Mouse (Mus musculus): ENCODE results near the gene Ostm1. TPM values are rescaled to one million over a fixed set of nuclear protein-coding genes. Genes with fewer than 3 reads are reported as not detected.

Gene Ostm1
- polyA plus RNA-seq, 1 experiment from 2014 or later, result 102 TPM

GRCm38 (mm10) chr10:42678755-42679364 is 95.2 kb downstream of the Ostm1 start:
- DNase-seq (ENCODE audit: low spot score), result peak; percentile 96

DNA sequence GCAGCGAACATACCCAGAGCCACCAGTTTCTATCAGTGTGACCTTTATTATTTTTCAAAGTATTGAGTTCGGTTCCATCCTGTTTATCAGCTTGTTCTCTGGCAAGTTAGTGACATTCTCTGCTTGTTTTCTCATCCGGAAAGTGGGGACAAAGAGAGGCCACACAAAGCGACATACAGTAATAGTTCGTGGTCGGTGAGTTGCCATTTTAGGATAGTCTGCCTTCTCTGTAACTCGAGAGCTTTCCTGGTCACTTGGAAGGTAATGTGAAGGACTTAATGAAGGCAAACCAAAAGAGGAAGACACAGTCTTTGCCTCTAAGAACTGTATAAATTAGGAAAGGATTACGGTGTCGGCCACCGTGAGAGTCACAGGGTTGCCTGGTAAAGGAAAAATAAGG is 96.0 kb downstream of the Ostm1 start:
- DNase-seq (ENCODE audit: low spot score), result peak; percentile 9

GRCm38 (mm10) chr10:42680582-42681001 is 97.0 kb downstream of the Ostm1 start:
- peak; percentile 81 for DNase-seq (ENCODE audit: low spot score)

GRCm38 (mm10) chr10:42682421-42682820 is 98.8 kb downstream of the Ostm1 start:
- no peak for DNase-seq (ENCODE audit: low spot score)

GRCm38 (mm10) chr10:42687873-42688272 is 104.3 kb downstream of the Ostm1 start:
- peak; percentile 47 for DNase-seq (ENCODE audit: low spot score)

- DNase-seq (ENCODE audit: low spot score), result no peak
Observed at GRCm38 (mm10) chr10:42689694-42690093, 106.1 kb downstream of the Ostm1 start.

GRCm38 (mm10) chr10:42690233-42691028 is 106.8 kb downstream of the Ostm1 start:
- no peak for DNase-seq (ENCODE audit: low spot score)

DNA sequence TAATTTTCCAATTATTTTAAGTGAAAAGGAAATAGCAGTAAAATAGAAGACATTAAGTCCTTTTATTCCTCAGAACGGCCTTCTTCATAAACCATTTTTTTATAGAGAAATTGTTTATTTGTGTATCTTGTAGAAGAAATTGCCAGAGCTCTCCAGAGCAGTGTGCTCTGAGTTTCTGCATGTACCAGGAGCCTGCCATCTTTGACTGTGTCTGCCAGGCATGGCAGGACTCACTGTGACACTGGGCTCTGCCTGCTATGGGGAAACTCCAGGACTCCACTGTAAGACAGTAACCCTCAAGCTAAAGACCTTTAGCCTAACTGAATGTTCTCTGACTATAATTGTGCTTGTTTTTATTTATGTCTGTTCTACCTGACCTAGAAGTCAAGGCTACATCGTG is 107.4 kb downstream of the Ostm1 start:
- no peak for DNase-seq (ENCODE audit: low spot score)

- DNase-seq (ENCODE audit: low spot score), result no peak
Observed at GRCm38 (mm10) chr10:42692095-42692494, 108.5 kb downstream of the Ostm1 start.

DNA sequence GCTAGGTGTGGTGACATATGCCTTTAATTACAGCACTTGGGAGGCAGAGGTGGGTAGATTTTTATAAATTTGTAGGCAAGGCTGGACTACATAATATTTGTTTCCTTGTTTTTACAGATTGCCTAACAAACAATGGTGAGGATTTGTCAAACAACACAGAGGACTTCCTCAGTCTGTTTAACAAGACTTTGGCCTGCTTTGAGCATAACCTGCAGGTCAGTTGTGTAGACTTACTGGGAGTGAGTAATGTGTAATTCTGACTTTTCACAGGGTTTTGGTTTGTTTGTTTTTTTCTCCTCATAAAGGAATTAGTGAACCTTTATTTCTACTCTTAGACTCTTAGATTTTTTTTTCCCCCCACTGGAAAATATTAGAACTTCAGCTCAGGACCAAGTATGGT is 109.2 kb downstream of the Ostm1 start:
- no peak for DNase-seq (ENCODE audit: low spot score)

GRCm38 (mm10) chr10:42693482-42693881 is 109.9 kb downstream of the Ostm1 start:
- DNase-seq (ENCODE audit: low spot score), result peak; percentile 23

- no peak for DNase-seq (ENCODE audit: low spot score)
Observed at GRCm38 (mm10) chr10:42696361-42696760, 112.7 kb downstream of the Ostm1 start.

DNA sequence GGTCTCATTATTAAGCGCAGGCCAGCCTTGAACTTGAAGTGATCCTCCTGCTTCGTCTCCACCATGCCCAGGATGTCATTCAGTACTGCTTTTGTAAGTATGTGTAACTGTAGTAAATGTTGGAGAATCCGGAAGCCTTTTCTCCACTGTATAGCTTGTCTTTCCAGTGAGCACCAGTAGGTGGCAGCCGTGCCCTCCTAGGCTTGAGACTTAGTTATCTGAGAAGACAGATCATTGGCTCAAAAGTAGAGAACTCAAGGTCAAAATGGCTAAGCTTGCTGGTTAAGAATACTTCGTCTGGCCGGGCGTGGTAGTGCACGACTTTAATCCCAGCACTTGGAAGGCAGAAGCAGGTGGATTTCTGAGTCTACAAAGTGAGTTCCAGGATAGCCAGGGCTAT is 113.4 kb downstream of the Ostm1 start:
- peak; percentile 86 for DNase-seq (ENCODE audit: low spot score)

- peak; percentile 51 for DNase-seq (ENCODE audit: low spot score)
Observed at GRCm38 (mm10) chr10:42698375-42698774, 114.8 kb downstream of the Ostm1 start.

- DNase-seq (ENCODE audit: low spot score), result peak; percentile 95
Observed at GRCm38 (mm10) chr10:42698994-42699393, 115.4 kb downstream of the Ostm1 start.

GRCm38 (mm10) chr10:42702111-42702510 is 118.5 kb downstream of the Ostm1 start:
- no peak for DNase-seq (ENCODE audit: low spot score)

DNA sequence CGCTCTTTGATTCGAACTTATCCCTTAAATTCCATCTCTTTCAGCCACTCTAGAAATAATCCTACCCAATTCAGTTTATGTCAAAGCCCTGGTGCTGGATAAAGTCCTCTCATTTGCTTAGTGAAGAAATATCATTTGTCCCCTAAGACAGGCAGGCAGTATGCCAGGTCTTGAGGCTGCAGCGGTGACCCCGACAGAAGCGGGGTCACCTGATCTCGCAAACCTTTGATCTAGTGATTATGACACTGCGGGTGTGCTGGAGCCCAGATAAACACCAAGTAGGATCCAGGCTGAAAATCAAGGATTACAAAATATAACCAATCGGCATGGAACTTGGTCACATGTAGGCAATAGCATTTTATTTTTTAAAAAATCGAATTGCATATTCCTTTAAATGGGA is 131.1 kb downstream of the Ostm1 start:
- no peak for DNase-seq (ENCODE audit: low spot score)

GRCm38 (mm10) chr10:42715366-42716035 is 131.9 kb downstream of the Ostm1 start:
- no peak for DNase-seq (ENCODE audit: low spot score)

DNA sequence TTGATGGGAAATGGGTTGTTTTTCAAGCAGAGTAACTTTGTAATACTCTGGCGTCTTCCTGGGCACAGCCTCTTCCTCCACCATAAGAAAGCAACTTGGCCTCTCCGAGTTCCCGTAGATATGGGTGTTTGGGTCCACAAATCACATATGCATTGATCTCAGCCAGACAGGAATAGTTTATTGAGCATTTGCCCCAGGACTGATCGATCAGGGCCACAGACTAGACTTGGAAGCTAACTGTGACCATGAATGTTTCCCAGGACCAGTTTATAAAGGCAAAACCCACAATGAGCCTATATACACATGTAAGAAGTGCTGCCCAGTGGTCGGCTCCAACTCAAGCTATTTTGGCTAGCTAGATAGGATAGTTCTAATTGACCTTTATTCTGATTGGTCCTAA is 138.5 kb downstream of the Ostm1 start:
- no peak for DNase-seq (ENCODE audit: low spot score)

DNA sequence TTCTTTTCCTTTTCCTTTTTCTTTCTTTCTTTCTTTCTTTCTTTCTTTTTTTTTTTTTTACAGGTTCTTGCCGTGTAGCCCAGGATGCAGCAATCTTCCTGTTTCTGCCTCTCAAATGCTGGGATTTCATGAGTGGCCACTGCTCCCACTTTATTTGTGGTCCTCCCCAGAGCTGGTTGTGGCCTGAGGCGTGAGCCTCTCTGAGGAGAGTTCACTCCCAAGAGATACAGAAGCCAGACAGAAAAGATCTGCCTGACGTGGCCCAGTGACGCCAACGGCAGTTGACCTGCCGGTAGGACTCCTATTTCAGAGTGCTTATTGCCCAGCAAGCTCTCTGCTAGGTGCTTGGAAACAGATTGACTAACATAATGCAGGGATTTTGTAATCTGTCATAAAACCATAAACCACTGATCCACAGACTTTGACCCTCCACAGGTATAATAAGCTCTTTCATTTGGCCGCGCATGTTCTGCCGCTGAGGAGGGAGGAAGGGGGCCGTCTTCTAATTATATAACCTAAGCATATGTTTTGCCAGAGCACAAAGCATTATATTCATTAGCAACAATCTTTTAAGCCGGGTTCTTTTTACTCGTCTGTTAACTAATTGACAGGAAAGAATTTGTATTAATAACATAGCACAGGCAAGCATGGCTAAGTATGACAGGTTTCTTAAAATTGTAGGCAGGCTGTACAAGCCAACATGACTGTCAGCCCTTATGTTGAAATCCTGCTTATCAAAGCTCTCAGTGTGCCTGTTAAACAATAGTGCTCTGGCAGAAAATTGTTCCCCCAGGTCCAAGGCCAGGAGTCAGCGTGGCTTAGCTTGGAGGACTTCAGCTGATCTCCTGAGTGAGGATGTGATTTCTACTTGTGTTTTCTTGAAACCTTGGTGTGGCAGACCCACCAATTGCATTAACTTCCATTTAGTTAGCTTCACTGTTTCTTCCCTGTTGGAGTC is 139.9 kb downstream of the Ostm1 start:
- no peak for DNase-seq (ENCODE audit: low spot score)

DNA sequence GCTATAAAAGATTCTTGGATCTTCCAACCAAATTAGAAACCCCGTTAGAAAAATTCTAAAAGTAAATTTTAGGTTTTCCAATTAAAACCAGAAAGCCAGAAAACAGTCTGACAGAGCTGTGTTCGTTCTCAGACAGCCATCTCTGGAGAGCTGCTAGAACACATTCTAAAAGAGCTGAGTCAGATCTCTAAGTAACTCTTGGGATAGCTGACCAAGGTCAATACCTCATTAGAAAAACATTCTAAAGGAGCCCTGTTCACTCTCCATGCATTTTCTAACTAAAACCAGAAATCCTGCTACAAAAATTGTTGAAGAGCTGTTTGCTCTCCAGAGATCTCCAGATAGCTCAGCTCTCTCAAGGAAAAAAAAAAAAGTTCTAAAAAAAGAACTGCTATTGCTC is 146.0 kb downstream of the Ostm1 start:
- DNase-seq (ENCODE audit: low spot score), result no peak

Measured in thymus, postnatal 0 days (tissue).